Mouse (Mus musculus): Measurements from ENCODE around the gene Zbtb12. TPM values are rescaled to one million over a fixed set of nuclear protein-coding genes. Genes with fewer than 3 reads are reported as not detected.

The Zbtb12 gene
- total RNA-seq, 2 experiments from 2014 or later = 6.9 to 7.3 TPM

GRCm38 (mm10) chr17:34931061-34931734, 51.9 kb downstream of the Zbtb12 start, which contains the start of gene Neu1:
Neu1 (plus strand) TSS chr17:34931253.
- intact Hi-C loops (cut with DNase I) = loop anchor here (1.0 kb wide), 1 partner anchor 21 kb away; no protein-coding TSS in a partner anchor
- DNase-seq (ENCODE audit: low spot score in 2 of 2) = peak; percentile 98 to 99

- intact Hi-C loops (cut with DNase I) = loop anchor here (1.0 kb wide), 1 partner anchor 21 kb away; no protein-coding TSS in a partner anchor
These were observed 52.4 kb downstream of the Zbtb12 start for GRCm38 (mm10) chr17:34931735-34932098.

GRCm38 (mm10) chr17:34932287-34932686, 53.0 kb downstream of the Zbtb12 start:
- no peak for DNase-seq (ENCODE audit: low spot score in 2 of 2)
- intact Hi-C loops (cut with DNase I) = no loop called here

More at GRCm38 (mm10) chr17:34931735-34932098, 52.4 kb downstream of the Zbtb12 start:
- DNase-seq (ENCODE audit: low spot score in 2 of 2) = peak; percentile 42 to 67

GRCm38 (mm10) chr17:34934031-34934430, 54.7 kb downstream of the Zbtb12 start:
- intact Hi-C loops (cut with DNase I) = no loop called here

GRCm38 (mm10) chr17:34934830-34935229, 55.5 kb downstream of the Zbtb12 start:
- no peak for DNase-seq (ENCODE audit: low spot score in 2 of 2)
- intact Hi-C loops (cut with DNase I) = no loop called here

More at GRCm38 (mm10) chr17:34934031-34934430, 54.7 kb downstream of the Zbtb12 start:
- DNase-seq (ENCODE audit: low spot score in 2 of 2) = peak in 1 of 2 experiments; percentile 18

GRCm38 (mm10) chr17:34937960-34938505, 58.8 kb downstream of the Zbtb12 start:
- DNase-seq (ENCODE audit: low spot score in 2 of 2) = no peak
- intact Hi-C loops (cut with DNase I) = no loop called here

- DNase-seq (ENCODE audit: low spot score in 2 of 2) = no peak
- intact Hi-C loops (cut with DNase I) = no loop called here
These were observed 62.2 kb downstream of the Zbtb12 start for GRCm38 (mm10) chr17:34941344-34942041.

- intact Hi-C loops (cut with DNase I) = no loop called here
- DNase-seq (ENCODE audit: low spot score in 2 of 2) = no peak
These were observed 64.0 kb downstream of the Zbtb12 start for GRCm38 (mm10) chr17:34943128-34943815.

GRCm38 (mm10) chr17:34944362-34944761, 65.1 kb downstream of the Zbtb12 start:
- no peak for DNase-seq (ENCODE audit: low spot score in 2 of 2)
- intact Hi-C loops (cut with DNase I) = no loop called here

Small RNA genes within 50 kb of the gene (microRNA-seq; reads per million reads assigned to microRNA genes)
- gene Mir6970 (0.50 to 3.4 reads per million in 2 experiments), gene Mir6971 (2.4 to 4.0 reads per million in 2 experiments), gene Mir6972 (0 reads per million in 2 experiments)

Other genes starting within 250 kb of the Zbtb12 start
- 100 to 1,000 TPM; 171 to 183 TPM for gene Prrt1, start 249.9 kb upstream of the Zbtb12 start, total RNA-seq (2021)
- gene Fkbpl, start 234.7 kb upstream of the Zbtb12 start, total RNA-seq (2021) = 10 to 100 TPM; 12.0 to 17.0 TPM
- gene Atf6b, start 232.3 kb upstream of the Zbtb12 start, total RNA-seq (2021) = 10 to 100 TPM; 72.7 to 72.8 TPM
- gene Tnxb, start 208.9 kb upstream of the Zbtb12 start, total RNA-seq (2021) = 1 to 10 TPM; 1.2 to 1.6 TPM
- gene C4b, start 135.6 kb upstream of the Zbtb12 start, total RNA-seq (2021) = 10 to 100 TPM in 1 of 2 experiments, 1 to 10 TPM in 1; 7.6 to 10.3 TPM
- not detected for gene Cyp21a1, start 74.9 kb upstream of the Zbtb12 start, total RNA-seq (2021)
- 10 to 100 TPM; 52.2 to 57.6 TPM for gene Stk19, start 42.5 kb upstream of the Zbtb12 start, total RNA-seq (2021)
- gene Dxo, start 42.5 kb upstream of the Zbtb12 start, total RNA-seq (2021) = 10 to 100 TPM; 35.9 to 37.1 TPM
- gene Skiv2l, start 29.3 kb upstream of the Zbtb12 start, total RNA-seq (2021) = 10 to 100 TPM; 64.0 to 65.9 TPM
- gene Nelfe, start 29.1 kb upstream of the Zbtb12 start, total RNA-seq (2021) = 10 to 100 TPM; 30.9 to 37.9 TPM
- gene Cfb, start 17.0 kb upstream of the Zbtb12 start, total RNA-seq (2021) = under 1 TPM in 1 of 2 experiments, not detected in 1; 0.30 TPM
- gene Gm20547, start 2.6 kb downstream of the Zbtb12 start, total RNA-seq (2021) = not detected
- gene C2, start 18.8 kb downstream of the Zbtb12 start, total RNA-seq (2021) = 1 to 10 TPM; 1.5 to 3.6 TPM
- gene Ehmt2, start 19.0 kb downstream of the Zbtb12 start, total RNA-seq (2021) = 100 to 1,000 TPM; 166 to 167 TPM
- under 1 TPM; 0.55 to 0.66 TPM for gene Slc44a4, start 35.0 kb downstream of the Zbtb12 start, total RNA-seq (2021)
- 10 to 100 TPM; 42.9 to 44.0 TPM for gene Neu1, start 51.8 kb downstream of the Zbtb12 start, total RNA-seq (2021)
- gene Hspa1b, start 79.8 kb downstream of the Zbtb12 start, total RNA-seq (2021) = 10 to 100 TPM in 1 of 2 experiments, 1 to 10 TPM in 1; 9.9 to 15.0 TPM
- not detected for gene Gm20481, start 90.4 kb downstream of the Zbtb12 start, total RNA-seq (2021)
- 10 to 100 TPM; 10.8 to 12.6 TPM for gene Hspa1a, start 92.7 kb downstream of the Zbtb12 start, total RNA-seq (2021)
- under 1 TPM; 0.27 to 0.34 TPM for gene Hspa1l, start 93.2 kb downstream of the Zbtb12 start, total RNA-seq (2021)
- 10 to 100 TPM; 17.3 to 18.0 TPM for gene Lsm2, start 102.4 kb downstream of the Zbtb12 start, total RNA-seq (2021)
- 10 to 100 TPM; 38.0 to 44.7 TPM for gene Vars, start 121.5 kb downstream of the Zbtb12 start, total RNA-seq (2021)
- gene Vwa7, start 137.1 kb downstream of the Zbtb12 start, total RNA-seq (2021) = under 1 TPM; 0.30 to 0.37 TPM
- under 1 TPM; 0.60 to 0.83 TPM for gene Sapcd1, start 148.5 kb downstream of the Zbtb12 start, total RNA-seq (2021)
- gene Msh5, start 167.3 kb downstream of the Zbtb12 start, total RNA-seq (2021) = under 1 TPM; 0.76 to 0.96 TPM
- 10 to 100 TPM in 1 of 2 experiments, 1 to 10 TPM in 1; 9.9 to 11.6 TPM for gene Clic1, start 170.5 kb downstream of the Zbtb12 start, total RNA-seq (2021)
- 10 to 100 TPM; 12.1 to 12.5 TPM for gene Ddah2, start 179.6 kb downstream of the Zbtb12 start, total RNA-seq (2021)
- gene Ly6g6c, start 185.9 kb downstream of the Zbtb12 start, total RNA-seq (2021) = not detected
- gene Mpig6b, start 186.7 kb downstream of the Zbtb12 start, total RNA-seq (2021) = not detected
- 1 to 10 TPM; 2.4 to 2.7 TPM for gene Ly6g6e, start 197.4 kb downstream of the Zbtb12 start, total RNA-seq (2021)
- gene Ly6g6d, start 198.6 kb downstream of the Zbtb12 start, total RNA-seq (2021) = 1 to 10 TPM in 1 of 2 experiments, under 1 TPM in 1; 0.69 to 1.9 TPM
- not detected for gene Ly6g6f, start 206.1 kb downstream of the Zbtb12 start, total RNA-seq (2021)
- 100 to 1,000 TPM; 107 to 109 TPM for gene Abhd16a, start 209.8 kb downstream of the Zbtb12 start, total RNA-seq (2021)
- not detected for gene Ly6g5c, start 228.8 kb downstream of the Zbtb12 start, total RNA-seq (2021)
- gene Ly6g5b, start 235.9 kb downstream of the Zbtb12 start, total RNA-seq (2021) = under 1 TPM; 0.69 to 0.94 TPM
- 10 to 100 TPM; 13.1 to 15.2 TPM for gene Gpank1, start 242.0 kb downstream of the Zbtb12 start, total RNA-seq (2021)
- 100 to 1,000 TPM; 183 to 185 TPM for gene Csnk2b, start 242.6 kb downstream of the Zbtb12 start, total RNA-seq (2021)
- gene D17H6S53E, start 246.9 kb downstream of the Zbtb12 start, total RNA-seq (2021) = 10 to 100 TPM; 24.1 to 29.8 TPM